In the genomic region with DNA sequence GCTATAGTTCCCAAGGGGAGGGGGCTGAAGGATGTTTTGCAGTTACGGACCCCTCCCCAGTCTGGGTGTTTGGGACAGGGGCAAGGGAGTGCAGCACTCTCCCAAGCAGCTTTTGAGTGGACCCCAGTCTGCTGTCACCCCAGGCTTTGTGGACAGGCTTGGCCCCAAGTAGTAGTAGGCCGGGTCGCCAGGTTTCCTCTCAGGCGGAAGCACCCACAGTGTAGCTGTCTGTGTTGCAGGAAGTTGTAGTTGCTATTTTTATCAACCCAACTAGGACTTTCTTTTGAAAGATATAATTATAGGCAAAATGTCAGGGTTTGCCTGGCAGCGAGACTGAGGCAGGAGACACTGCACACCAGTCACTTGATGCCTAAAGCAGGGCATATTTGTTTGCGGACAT, we compare ENCODE assay signal across 11 mouse cellular contexts. TPM values are rescaled to one million over a fixed set of nuclear protein-coding genes. Genes with fewer than 3 reads are reported as not detected.
DNase-seq lines count a peak whose midpoint lies in the region; ATAC-seq and TF ChIP-seq lines count a peak whose summit lies in the region.
"Had no signal": no experiment of that assay in that cellular context is flagged by ENCODE, and none has a peak within 500 bp of the region (broad histone marks: within the 10 kb centered on the region; RNA-seq: fewer than 3 reads in every experiment).

No protein-coding gene starts in this region.

- no peak for DNase-seq in lung, embryonic 14.5 days
- no peak for DNase-seq in lung, postnatal 14 days
- DNase-seq in liver, embryonic 11.5 days (ENCODE audit: low spot score): no peak
- no peak for DNase-seq in urinary bladder, adult 2 months (ENCODE audit: low spot score)
- no peak for DNase-seq in ovary, postnatal 36 days (ENCODE audit: low spot score)
- no peak for DNase-seq in frontal cortex, postnatal 10 days (ENCODE audit: low spot score in 2 of 2)

- H3K27ac ChIP-seq in lung, embryonic 14.5 days (ENCODE audit: low read depth): peak overlapping the region; percentile 73
- peak overlapping the region; percentile 55; the same call in 1 of the 2 replicates for H3K27ac ChIP-seq in embryonic facial prominence, embryonic 15.5 days (replicated peaks)
- H3K27ac ChIP-seq in liver, embryonic 11.5 days (ENCODE audit: low read depth, low read length): no peak overlapping the region
- peak overlapping the region; percentile 56 for H3K27ac ChIP-seq in neural tube, embryonic 15.5 days (replicated peaks)
- H3K27ac ChIP-seq: stomach, embryonic 15.5 days had no signal

- H3K4me1 ChIP-seq in lung, embryonic 14.5 days (ENCODE audit: insufficient read depth): peaks cover 16% of the 10 kb centered on the region; the same call in 1 of the 2 replicates
- H3K4me1 ChIP-seq in embryonic facial prominence, embryonic 15.5 days: peaks cover 55% of the 10 kb centered on the region
- H3K4me1 ChIP-seq in liver, embryonic 11.5 days (replicated peaks; ENCODE audit: control insufficient read depth, insufficient read depth, low read length): peaks cover 29% of the 10 kb centered on the region
- H3K4me1 ChIP-seq in neural tube, embryonic 15.5 days: peaks cover 56% of the 10 kb centered on the region

- no peaks in the 10 kb centered on the region for H3K27me3 ChIP-seq in lung, embryonic 14.5 days (ENCODE audit: insufficient read depth, low read length)
- H3K27me3 ChIP-seq in embryonic facial prominence, embryonic 15.5 days: no peaks in the 10 kb centered on the region
- no peaks in the 10 kb centered on the region for H3K27me3 ChIP-seq in liver, embryonic 11.5 days (replicated peaks; ENCODE audit: control insufficient read depth, insufficient read depth, low read length)
- no peaks in the 10 kb centered on the region for H3K27me3 ChIP-seq in neural tube, embryonic 15.5 days (replicated peaks)
- H3K27me3 ChIP-seq: Patski; stomach, embryonic 15.5 days had no signal

- no peak for TF ChIP-seq CTCF in lung, embryonic 14.5 days (IDR thresholded peaks at IDR 0.05; ENCODE audit: low read depth)

- H3K36me3 ChIP-seq in lung, embryonic 14.5 days (ENCODE audit: insufficient read depth): peaks cover 8% of the 10 kb centered on the region; the same call in 1 of the 2 replicates
- no peaks in the 10 kb centered on the region for H3K36me3 ChIP-seq in embryonic facial prominence, embryonic 15.5 days
- 0 out of 2 replicates have a peak, but pooled peaks cover 4% of the 10 kb centered on the region for H3K36me3 ChIP-seq in liver, embryonic 11.5 days (ENCODE audit: control insufficient read depth, insufficient read depth, low read length)
- H3K36me3 ChIP-seq in neural tube, embryonic 15.5 days: no peaks in the 10 kb centered on the region
- H3K36me3 ChIP-seq: stomach, embryonic 15.5 days had no signal

- H3K4me2 ChIP-seq in lung, embryonic 14.5 days: no peak overlapping the region
- no peak overlapping the region for H3K4me2 ChIP-seq in embryonic facial prominence, embryonic 15.5 days (replicated peaks)
- peak overlapping the region; percentile 33; the same call in 1 of the 2 replicates for H3K4me2 ChIP-seq in liver, embryonic 11.5 days
- H3K4me2 ChIP-seq in neural tube, embryonic 15.5 days: peak overlapping the region; percentile 3; the same call in 1 of the 2 replicates
- H3K4me2 ChIP-seq: stomach, embryonic 15.5 days had no signal

- H3K9ac ChIP-seq in lung, embryonic 14.5 days: no peak overlapping the region
- H3K9ac ChIP-seq in embryonic facial prominence, embryonic 15.5 days: no peak overlapping the region
- H3K9ac ChIP-seq in liver, embryonic 11.5 days (ENCODE audit: low read depth, low read length): no peak overlapping the region
- no peak overlapping the region for H3K9ac ChIP-seq in neural tube, embryonic 15.5 days (replicated peaks)
- H3K9ac ChIP-seq: stomach, embryonic 15.5 days had no signal

- ATAC-seq in lung, embryonic 14.5 days (ENCODE audit: insufficient read depth): no peak
- no peak for ATAC-seq in embryonic facial prominence, embryonic 15.5 days (ENCODE audit: insufficient number of reproducible peaks, low FRiP score, low TSS enrichment, low read depth)
- ATAC-seq in liver, embryonic 11.5 days (replicated peaks; ENCODE audit: low FRiP score): no peak
- ATAC-seq in neural tube, embryonic 15.5 days (ENCODE audit: low FRiP score): no peak

- 59% methylated on average over 6 of the region's 6 CpGs for WGBS in lung, embryonic 14.5 days
- 59% methylated on average over 6 of the region's 6 CpGs for WGBS in embryonic facial prominence, embryonic 15.5 days
- 66% methylated on average over 6 of the region's 6 CpGs for WGBS in liver, embryonic 11.5 days
- 75% methylated on average over 6 of the region's 6 CpGs for WGBS in neural tube, embryonic 15.5 days

- H3K4me3 ChIP-seq in lung, embryonic 14.5 days (ENCODE audit: low read depth, low read length): no peak overlapping the region
- H3K4me3 ChIP-seq in embryonic facial prominence, embryonic 15.5 days (replicated peaks): no peak overlapping the region
- H3K4me3 ChIP-seq in liver, embryonic 11.5 days (ENCODE audit: low read depth, low read length): no peak overlapping the region
- no peak overlapping the region for H3K4me3 ChIP-seq in neural tube, embryonic 15.5 days (replicated peaks)
- H3K4me3 ChIP-seq: erythroblast, embryonic 14.5 days; stomach, embryonic 15.5 days had no signal

- no peaks in the 10 kb centered on the region for H3K9me3 ChIP-seq in lung, embryonic 14.5 days (ENCODE audit: low read depth, low read length)
- H3K9me3 ChIP-seq in embryonic facial prominence, embryonic 15.5 days (replicated peaks): no peaks in the 10 kb centered on the region
- H3K9me3 ChIP-seq in liver, embryonic 11.5 days (ENCODE audit: control insufficient read depth, low read length): no peaks in the 10 kb centered on the region
- H3K9me3 ChIP-seq in neural tube, embryonic 15.5 days (replicated peaks): no peaks in the 10 kb centered on the region
- H3K9me3 ChIP-seq: stomach, embryonic 15.5 days had no signal

RNA-seq across cellular contexts. Expression of gene Klhl25, which starts 6.9 kb away (rescaled TPM):
- polyA plus RNA-seq in lung, embryonic 14.5 days (2014; fragmentation: Nextera tagmentation; extraction: Ambion mirVana): 16.5 and 18.6 TPM in 2 replicates
- 22.1 and 23.3 TPM in 2 replicates for polyA plus RNA-seq in embryonic facial prominence, embryonic 15.5 days (2015; fragmentation: Nextera tagmentation; extraction: Ambion mirVana)
- polyA plus RNA-seq in liver, embryonic 11.5 days (2014; fragmentation: Nextera tagmentation; extraction: Ambion mirVana): 11.6 and 12.9 TPM in 2 replicates
- 22.0 and 22.1 TPM in 2 replicates for polyA plus RNA-seq in neural tube, embryonic 15.5 days (2015; fragmentation: Nextera tagmentation; extraction: Ambion mirVana)
- 13.0 and 14.9 TPM in 2 replicates for polyA plus RNA-seq in urinary bladder, adult 2 months (2012; rRNA removed)

Comparison
In these comparisons a context has a peak if more than half of its experiments do, and no peak if none do; other contexts are left out.
1. H3K4me2 ChIP-seq: peak in liver, embryonic 11.5 days (single experiment) and neural tube, embryonic 15.5 days (single experiment); none in lung, embryonic 14.5 days (single experiment) and embryonic facial prominence, embryonic 15.5 days (single experiment).